Mouse (Mus musculus) c-Kit-positive CD71-positive TER-119-negative erythroid progenitor cells, embryonic 14.5 days (primary cell): ENCODE data around the gene Xpa.
A peak's percentile ranks its signal among the peaks of the same experiment; 100 is the strongest.

ENCODE experiments used
- DNase-seq: peaks from one replicate; pipeline ENCODE4 v3.0.0-alpha.2; 2013; ENCODE audit warnings: low read depth

The Xpa gene

GRCm38 (mm10) chr4:46146881-46147280, 49.2 kb downstream of the Xpa start:
- no peak for DNase-seq

- DNase-seq: peak; percentile 32
Observed at GRCm38 (mm10) chr4:46144323-46144722, 51.8 kb downstream of the Xpa start.

DNA sequence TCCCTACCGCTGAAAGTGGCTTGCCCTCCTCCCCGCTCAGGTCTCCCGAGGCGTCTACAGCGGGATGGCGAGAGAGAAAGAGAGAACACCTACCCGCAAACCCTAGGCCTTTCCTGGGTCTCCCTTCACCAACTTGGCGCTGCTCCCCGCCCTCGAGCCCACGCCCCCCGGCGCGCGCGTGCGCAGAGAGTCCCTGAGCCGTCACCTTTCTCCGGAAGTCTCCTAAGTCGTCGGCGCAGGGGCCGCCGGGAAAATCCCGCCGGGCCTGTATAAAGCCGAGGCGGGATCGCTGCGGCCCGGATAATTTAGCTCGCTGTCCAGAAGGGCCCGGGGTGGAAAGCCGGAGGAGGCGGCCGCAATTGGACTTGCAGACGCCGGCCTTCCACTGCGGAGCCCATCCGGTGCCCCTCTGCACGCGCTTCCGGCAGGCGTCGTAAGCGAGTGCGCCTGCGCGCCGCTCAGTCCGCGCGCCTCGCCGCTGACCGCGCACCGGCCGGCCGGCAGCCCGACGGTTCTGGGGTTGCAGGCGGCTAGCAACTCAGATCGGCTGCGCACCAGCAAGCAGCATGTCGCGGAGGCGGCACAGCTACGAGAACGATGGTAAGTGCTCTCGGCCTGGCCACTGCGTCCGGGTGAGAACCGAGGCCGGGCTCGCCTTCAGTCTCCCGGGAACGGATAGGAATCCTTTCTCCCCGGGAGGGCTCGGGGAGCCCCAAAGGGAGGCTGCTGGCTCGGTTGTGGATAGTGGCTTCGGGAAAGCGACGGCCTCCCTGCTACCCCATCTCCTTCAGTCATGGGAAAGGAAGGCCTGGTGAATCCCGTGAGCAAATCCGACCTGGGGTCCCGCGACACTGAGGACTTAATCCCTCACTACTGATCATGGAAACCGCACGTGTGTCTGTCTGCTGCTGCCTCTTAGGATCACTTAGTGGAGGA, 57.6 kb downstream of the Xpa start, which contains the start of the genes Ncbp1 and Tstd2:
TSS of gene Ncbp1 (plus strand) at position 327 of the 936 bp plus-strand sequence.
TSS of gene Tstd2 (minus strand) at position 408 of the 936 bp plus-strand sequence.
- peak; percentile 88 for DNase-seq

- peak; percentile 24 for DNase-seq
Observed at GRCm38 (mm10) chr4:46137629-46138286, 58.4 kb downstream of the Xpa start.

DNA sequence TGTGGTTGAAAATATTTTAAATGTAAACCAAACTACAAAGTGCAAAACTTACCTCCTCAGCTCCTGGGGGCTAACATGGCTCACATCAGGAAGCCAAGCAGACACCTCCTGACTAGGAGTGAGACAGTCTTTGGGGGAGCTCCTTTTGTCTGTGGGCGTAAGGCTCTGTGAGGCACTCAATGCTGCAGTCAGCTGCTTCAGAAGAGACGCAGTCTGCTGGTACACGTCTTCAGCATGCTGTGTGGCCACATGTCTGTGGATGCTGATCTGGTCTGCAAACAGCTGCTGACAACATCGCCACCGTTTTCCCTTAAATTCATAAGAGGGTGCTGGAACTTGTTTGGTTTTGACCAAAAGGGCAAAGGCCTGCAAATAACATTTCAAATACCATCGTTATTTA, 64.3 kb downstream of the Xpa start:
- DNase-seq: no peak

DNA sequence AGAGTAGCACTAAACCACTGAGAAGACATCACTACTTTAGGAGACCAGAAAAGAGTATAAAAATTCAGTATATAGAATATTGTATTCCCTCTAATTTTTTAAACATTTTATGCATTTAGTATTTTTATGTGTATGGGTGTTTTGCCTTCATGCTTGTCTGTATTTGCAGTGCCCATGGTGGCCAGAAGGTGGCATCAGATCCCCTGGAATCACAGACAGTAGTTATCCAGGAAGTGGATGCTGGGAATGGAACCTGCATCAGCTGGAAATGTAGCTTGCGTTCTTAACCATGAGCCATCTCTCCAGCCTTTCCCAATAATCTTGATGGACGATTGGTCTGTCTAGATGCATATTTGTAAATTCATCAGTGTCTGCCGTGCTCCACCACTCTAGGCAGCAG, 65.9 kb downstream of the Xpa start:
- peak; percentile 53 for DNase-seq

DNA sequence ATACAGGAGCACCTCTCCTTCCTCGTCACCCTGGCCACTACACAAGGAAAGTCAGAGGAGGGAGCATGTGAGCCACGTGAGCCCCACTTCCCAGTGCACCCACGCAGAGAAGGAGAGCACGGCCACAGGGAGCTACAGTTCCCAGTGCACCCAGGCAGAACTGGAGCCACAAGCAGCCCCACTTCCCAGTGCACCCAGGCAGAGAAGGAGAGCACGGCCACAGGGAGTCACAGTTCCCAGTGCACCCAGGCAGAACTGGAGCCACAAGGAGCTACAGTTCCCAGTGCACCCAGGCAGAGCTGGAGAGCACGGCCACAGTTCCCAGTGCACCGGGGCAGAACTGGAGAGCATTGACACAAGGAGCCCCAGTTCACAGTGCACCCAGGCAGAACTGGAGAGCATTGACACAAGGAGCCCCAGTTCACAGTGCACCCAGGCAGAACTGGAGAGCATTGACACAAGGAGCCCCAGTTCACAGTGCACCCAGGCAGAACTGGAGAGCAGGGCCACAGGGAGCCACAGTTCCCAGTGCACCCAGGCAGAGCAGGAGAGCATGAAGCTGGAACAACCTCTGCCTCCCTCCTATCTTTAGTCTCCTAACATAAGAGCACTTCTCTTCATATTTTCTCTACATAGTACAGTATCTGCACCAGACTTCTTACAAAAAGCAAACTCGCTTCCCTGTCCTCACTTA, 66.7 kb downstream of the Xpa start:
- no peak for DNase-seq

DNA sequence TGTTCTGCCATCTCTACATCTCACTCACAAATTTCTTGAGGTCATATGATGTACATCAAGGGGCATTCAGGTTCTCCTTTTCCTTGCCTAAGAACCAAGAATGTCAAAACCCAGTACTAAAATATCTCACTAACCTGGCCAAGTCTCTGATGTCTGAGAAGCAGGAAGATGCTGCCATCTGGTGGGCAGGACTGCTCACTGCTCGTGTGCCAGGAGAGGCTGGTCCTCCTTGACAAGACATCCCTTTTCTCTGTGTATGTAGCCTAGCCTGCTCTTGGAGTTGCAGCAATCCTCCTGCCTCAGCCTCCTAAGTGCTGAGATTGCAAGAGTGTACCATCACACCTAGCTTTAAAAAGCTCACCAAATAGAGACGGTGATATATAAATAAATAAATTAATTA, 69.6 kb downstream of the Xpa start:
- peak; percentile 61 for DNase-seq

DNA sequence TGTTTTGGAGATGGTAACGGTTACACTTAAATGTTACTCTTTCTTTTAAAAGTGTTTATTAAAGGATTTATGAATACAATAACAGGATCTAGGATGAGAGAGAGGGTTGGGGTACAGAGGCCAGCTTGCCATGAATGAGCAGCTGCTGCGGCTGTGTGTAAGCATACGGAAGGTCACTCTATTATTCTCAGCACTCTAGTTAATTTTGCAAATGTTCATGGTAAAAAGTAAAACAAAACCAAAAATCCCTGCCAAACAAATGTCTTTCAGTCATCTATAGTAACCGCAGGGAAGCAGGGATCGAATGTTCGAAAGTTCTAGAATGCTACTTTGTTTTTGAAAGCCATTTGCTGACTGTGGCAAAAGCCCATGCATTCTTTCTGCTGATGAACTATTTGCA, 72.8 kb downstream of the Xpa start:
- no peak for DNase-seq

- DNase-seq: no peak
Observed at GRCm38 (mm10) chr4:46120767-46121166, 75.3 kb downstream of the Xpa start.

GRCm38 (mm10) chr4:46119514-46120094, 76.5 kb downstream of the Xpa start:
- DNase-seq: no peak

DNA sequence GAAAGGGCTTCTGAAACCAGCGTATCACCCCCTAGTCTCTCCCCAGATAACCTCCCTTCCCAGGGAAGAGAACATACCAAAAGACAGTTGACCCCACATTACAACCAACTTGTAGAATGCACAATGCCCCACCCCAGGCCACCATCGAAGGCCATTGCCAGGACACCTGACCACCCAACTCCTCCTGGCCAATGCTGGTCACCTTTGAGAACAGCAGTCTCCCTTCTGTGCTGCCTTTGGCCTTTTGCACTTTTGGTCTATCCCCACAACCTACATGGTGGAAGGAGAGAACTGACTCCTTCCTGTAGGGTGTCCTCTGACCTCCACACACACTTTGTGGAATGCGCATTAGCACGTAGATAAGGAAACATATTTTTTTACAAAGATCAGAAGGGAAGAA, 78.6 kb downstream of the Xpa start:
- DNase-seq: no peak

GRCm38 (mm10) chr4:46116544-46117175, 79.5 kb downstream of the Xpa start:
- DNase-seq: no peak

- DNase-seq: no peak
Observed at GRCm38 (mm10) chr4:46115308-46115707, 80.8 kb downstream of the Xpa start.

DNA sequence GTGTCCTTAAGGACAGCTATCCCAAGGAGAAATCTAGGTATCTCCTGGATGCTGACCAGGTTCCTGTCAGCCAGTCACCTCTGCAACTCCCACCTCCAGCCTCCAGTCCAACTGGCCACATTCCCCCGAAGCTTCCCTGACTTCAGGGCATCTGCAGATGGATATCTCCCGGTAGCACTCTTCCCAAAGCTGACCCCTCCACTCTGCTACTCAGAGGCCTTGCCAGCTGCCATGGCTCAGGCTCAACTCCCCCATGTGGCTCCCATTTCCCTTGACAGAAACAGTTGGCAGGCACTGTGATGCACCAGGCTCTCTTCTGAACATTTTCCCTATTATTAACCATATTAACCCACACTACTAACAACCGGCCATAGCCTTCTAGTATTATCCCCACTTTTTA, 84.8 kb downstream of the Xpa start:
- no peak for DNase-seq

DNA sequence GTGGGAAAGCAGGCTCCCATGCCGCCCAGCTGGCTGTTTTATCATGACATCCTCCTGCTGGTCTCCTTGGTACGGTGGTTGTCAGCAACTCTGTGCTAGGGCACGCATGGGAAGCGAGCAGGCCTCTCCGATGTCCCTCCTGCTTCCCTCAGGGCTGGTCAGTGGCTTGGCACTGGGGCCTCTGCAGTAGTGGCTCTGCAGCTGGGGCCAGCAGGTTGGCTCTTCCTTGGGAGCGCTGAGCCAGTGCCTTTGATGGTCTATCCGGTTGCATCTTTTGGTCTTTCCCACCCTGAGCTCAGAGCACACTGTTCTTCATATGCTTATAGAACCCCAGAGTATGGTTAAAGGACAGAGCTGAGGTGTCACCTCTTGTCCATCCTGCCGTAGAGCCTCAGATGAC, 86.0 kb downstream of the Xpa start:
- no peak for DNase-seq
